Mouse (Mus musculus) bone marrow, adult 2 months (tissue): Measurements from ENCODE around the gene Tmem50b.

Source experiments
- CTCF ChIP-seq: fragments of 200-500 bp; IDR thresholded peaks from 2 replicates; pipeline ENCODE4 v1.5.1; 2011; ENCODE audit warnings: low read length, control low read depth; ENCODE audit not compliant: control insufficient read depth, insufficient read depth
- POLR2A ChIP-seq: fragments of 200-500 bp; IDR thresholded peaks from 2 replicates; pipeline ENCODE4 v1.6.1; 2011; ENCODE audit warnings: low read depth, mild to moderate bottlenecking, control low read depth, low read length, borderline replicate concordance; ENCODE audit not compliant: control insufficient read depth

- TF ChIP-seq CTCF (no peak), POLR2A (no peak)
Measured at GRCm38 (mm10) chr16:91623074-91623473, 25.5 kb upstream of the Tmem50b start.
